Mouse (Mus musculus): ENCODE results near the gene Apoe.

Gene Apoe

DNA sequence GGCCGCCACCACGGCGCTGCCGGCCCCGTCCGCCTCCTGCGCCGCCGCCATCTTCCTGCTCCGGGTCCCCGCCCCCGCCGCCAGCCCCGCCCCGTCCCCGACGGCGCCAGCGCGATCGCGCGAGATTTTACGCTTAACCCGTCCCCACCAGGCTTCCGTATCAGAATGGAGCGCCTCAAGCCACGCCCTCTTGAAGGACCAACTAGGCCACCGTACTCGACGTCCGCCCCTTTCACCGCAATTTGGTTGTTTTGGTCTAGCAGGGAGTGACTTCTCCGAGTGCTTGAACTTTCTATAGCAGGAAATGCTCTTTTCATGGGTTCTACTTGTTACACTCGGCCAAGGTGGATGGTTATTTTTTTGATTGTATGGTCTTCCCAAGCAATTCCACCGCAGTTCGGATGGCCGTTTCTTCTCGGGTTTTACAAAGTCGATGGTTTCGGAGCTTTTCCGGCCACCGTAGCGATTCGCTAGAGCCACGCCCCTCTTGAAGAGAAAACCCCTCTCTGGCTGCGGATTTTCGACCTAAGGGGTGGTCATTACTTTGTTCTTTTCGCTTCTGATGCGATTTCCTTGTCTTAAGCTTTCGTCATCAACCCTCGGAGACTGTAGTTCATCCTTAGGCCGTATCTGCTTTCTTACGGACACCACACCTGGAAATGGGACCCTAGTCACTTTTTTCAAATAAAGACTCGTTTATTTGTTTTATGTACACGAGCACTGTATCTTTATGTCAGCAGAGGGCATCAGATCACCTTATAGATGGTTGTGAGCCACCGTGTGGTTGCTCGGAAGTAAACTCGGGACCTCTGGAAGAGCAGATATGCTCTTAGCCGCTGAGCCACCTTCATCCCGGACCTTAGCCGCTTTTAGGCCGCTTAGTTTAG, 33.8 kb downstream of the Apoe start, which contains the start of gene Clptm1:
Gene Clptm1, minus strand, starts transcription at position 79 of the 887 bp plus-strand sequence.
- peak; percentile 98 to 99 for DNase-seq (ENCODE audit: low spot score in 2 of 2)

DNA sequence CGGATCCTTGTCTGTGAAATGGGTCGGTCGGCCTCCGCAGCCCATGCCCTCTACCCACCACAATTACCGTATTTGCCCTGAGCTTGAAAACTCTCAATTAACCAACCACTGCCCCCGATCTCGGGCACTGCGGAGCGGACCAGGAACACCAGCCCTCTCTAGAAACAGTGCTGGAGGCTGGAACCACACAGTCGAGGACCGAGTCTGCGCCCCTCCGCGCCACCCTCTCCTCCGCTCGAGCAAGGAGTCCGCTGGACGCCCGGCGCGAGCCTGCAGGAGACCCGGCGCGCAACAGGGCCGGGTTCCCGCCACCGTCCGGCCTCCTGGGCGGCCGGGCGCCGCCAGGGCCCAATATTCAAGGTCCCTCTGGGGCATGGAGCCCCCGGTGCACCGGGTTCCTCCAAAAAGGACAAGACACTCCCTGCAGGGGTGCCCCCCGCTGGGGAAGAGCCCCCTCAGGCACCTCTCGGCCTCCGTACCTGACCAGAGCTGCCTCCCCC, 34.5 kb downstream of the Apoe start:
- no peak for DNase-seq (ENCODE audit: low spot score in 2 of 2)

DNA sequence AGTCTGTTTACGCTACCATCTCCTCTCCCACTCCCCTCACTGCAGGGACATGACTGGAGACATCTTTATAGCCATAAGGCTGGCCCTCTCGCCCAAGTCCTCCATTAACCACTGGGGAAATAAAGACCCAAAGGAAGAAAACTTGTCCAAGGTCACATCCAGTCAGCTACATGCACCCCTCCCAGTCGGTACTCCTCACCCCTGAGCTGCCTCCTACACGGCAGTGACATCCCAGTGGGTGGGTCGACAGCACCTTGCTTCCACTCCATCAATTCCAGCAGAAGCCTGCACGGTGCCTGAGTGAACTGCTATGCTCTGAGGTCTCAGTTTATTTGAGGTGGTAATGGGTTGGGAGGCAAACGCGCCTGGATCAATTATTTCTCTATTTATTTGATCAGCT, 35.0 kb downstream of the Apoe start:
- DNase-seq (ENCODE audit: low spot score in 2 of 2), result no peak

DNA sequence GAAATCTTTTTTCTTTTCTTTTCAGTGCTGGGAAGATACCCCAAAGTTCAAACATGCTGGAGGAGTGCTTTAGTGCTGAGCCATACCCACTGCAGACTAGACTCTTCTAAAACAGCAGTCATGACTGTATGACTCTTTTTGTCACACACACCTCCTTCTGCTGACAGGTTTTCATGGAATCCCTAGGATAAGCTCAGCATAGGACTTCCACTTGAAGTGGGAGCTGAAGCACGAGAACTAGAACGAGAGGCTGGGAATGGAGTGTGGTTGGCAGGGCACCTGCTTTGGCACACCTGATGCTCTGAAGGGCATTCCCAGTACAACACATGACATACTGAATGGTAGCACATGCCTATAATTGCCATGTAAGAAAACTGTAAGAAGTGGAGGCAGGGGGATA, 46.4 kb downstream of the Apoe start:
- no peak for DNase-seq (ENCODE audit: low spot score in 2 of 2)

DNA sequence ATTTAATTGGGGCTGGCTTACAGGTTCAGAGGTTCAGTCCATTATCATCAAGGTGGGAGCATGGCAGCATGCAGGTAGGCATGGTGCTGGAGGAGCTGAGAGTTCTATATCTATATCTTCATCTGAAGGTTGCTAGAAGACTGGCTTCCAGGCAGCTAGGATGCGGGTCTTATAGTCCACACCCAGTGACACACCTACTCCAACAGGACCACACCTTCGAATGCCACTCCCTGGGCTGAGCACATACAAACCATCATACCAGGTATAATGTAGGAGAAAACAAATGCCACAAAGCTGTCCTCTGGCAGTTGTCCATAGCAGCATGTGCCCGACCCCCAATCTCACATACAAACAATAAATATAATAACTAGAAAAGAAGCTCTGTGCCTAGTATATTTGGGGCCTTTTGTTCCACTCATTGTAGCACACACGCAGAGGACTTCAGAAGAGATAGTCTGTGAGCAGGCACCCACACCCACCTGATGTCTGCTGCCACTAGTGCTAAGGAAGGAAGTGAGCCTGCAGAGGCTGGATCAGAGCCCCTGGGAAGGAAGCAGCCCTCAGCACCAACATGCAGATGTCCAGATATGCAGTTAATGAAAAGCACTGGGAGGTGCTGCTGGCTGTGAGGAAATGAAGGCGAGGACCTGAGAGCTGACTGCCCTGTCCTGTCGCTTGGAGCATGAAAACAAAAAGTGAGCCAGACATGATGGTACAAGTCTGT, 47.8 kb downstream of the Apoe start:
- no peak for DNase-seq (ENCODE audit: low spot score in 2 of 2)
